Mouse (Mus musculus) megakaryocyte, embryonic 14.5 days (primary cell): ENCODE measurements around the gene Gucy1a1. TPM values are rescaled to one million over a fixed set of nuclear protein-coding genes. Genes with fewer than 3 reads are reported as not detected.

ENCODE experiments used
- H3K27me3 ChIP-seq: replicated peaks from 2 replicates; pipeline ENCODE3; 2012; ENCODE audit warnings: inconsistent platforms
- H3K36me3 ChIP-seq: replicated peaks from 2 replicates; pipeline ENCODE3; 2012; ENCODE audit warnings: low read length, inconsistent platforms, mixed read lengths
- H3K4me1 ChIP-seq: 2 replicates; pipeline ENCODE4 v1.6.1; 2012; ENCODE audit warnings: inconsistent platforms
- H3K4me3 ChIP-seq: replicated peaks from 2 replicates; pipeline ENCODE3; 2012; ENCODE audit warnings: moderate library complexity, mild to moderate bottlenecking, inconsistent platforms
- H3K9me3 ChIP-seq: 2 replicates; pipeline ENCODE4 v1.6.1; 2012; ENCODE audit warnings: inconsistent platforms
- FLI1 ChIP-seq: IDR thresholded peaks from 2 replicates; pipeline ENCODE4 v1.6.1; 2012; ENCODE audit warnings: low read length, inconsistent platforms, mixed read lengths
- GATA1 ChIP-seq: IDR thresholded peaks from 3 replicates; pipeline ENCODE4 v1.6.1; 2012; ENCODE audit warnings: mixed read lengths, low read length, inconsistent platforms, borderline replicate concordance
- polyA plus RNA-seq: library from polyadenylated mRNA; stranded (reverse); fragments of >175 nt; gene quantifications from 2 replicates; pipeline ENCODE4 v1.2.3, GENCODE M21; 2012; ENCODE audit warnings: low replicate concordance; ENCODE audit not compliant: insufficient read depth

Gucy1a1 gene
- polyA plus RNA-seq, 1 experiment, result 7.1 TPM

GRCm38 (mm10) chr3:82048681-82049080, 96.9 kb downstream of the Gucy1a1 start:
- no peak overlapping the region for H3K4me3 ChIP-seq
- TF ChIP-seq FLI1 (no peak), GATA1 (no peak)
- peaks cover 42% of the 10 kb centered on the region for H3K4me1 ChIP-seq
- H3K36me3 ChIP-seq, result peaks cover 67% of the 10 kb centered on the region
- H3K27me3 ChIP-seq, result no peaks in the 10 kb centered on the region
- H3K9me3 ChIP-seq, result no peaks in the 10 kb centered on the region

- no peaks in the 10 kb centered on the region for H3K27me3 ChIP-seq
- H3K4me1 ChIP-seq, result peaks cover 45% of the 10 kb centered on the region
- H3K36me3 ChIP-seq, result peaks cover 70% of the 10 kb centered on the region
- H3K9me3 ChIP-seq, result no peaks in the 10 kb centered on the region
- H3K4me3 ChIP-seq, result no peak overlapping the region
- no peak for TF ChIP-seq GATA1
- TF ChIP-seq FLI1, result no peak
These were observed 97.5 kb downstream of the Gucy1a1 start for GRCm38 (mm10) chr3:82048078-82048477.

- Histone ChIP-seq H3K4me3 (no peak overlapping the region), H3K36me3 (peaks cover 69% of the 10 kb centered on the region), H3K4me1 (peaks cover 43% of the 10 kb centered on the region), H3K9me3 (no peaks in the 10 kb centered on the region), H3K27me3 (no peaks in the 10 kb centered on the region)
- no peak for TF ChIP-seq GATA1
- TF ChIP-seq FLI1, result no peak
These were observed 98.4 kb downstream of the Gucy1a1 start for GRCm38 (mm10) chr3:82047100-82047753.

- H3K4me3 ChIP-seq, result no peak overlapping the region
- no peaks in the 10 kb centered on the region for H3K9me3 ChIP-seq
- peaks cover 74% of the 10 kb centered on the region for H3K36me3 ChIP-seq
- H3K4me1 ChIP-seq, result peaks cover 36% of the 10 kb centered on the region
- TF ChIP-seq GATA1 (no peak), FLI1 (no peak)
- no peaks in the 10 kb centered on the region for H3K27me3 ChIP-seq
These were observed 99.5 kb downstream of the Gucy1a1 start for GRCm38 (mm10) chr3:82046087-82046486.

- Histone ChIP-seq H3K4me1 (peaks cover 32% of the 10 kb centered on the region), H3K27me3 (no peaks in the 10 kb centered on the region), H3K9me3 (no peaks in the 10 kb centered on the region), H3K36me3 (peaks cover 78% of the 10 kb centered on the region), H3K4me3 (no peak overlapping the region)
- TF ChIP-seq GATA1 (no peak), FLI1 (no peak)
These were observed 100.7 kb downstream of the Gucy1a1 start for GRCm38 (mm10) chr3:82044902-82045301.

GRCm38 (mm10) chr3:82043676-82044075, 101.9 kb downstream of the Gucy1a1 start:
- Histone ChIP-seq H3K36me3 (peaks cover 78% of the 10 kb centered on the region), H3K27me3 (no peaks in the 10 kb centered on the region), H3K9me3 (no peaks in the 10 kb centered on the region), H3K4me3 (no peak overlapping the region), H3K4me1 (peaks cover 27% of the 10 kb centered on the region)
- no peak for TF ChIP-seq GATA1

Other genes with a start within 250 kb of the Gucy1a1 start
- 3.7 and 6.6 TPM in 2 replicates for gene Ctso, start 213.2 kb downstream of the Gucy1a1 start, polyA plus RNA-seq
- not detected in 2 replicates for gene Tdo2, start 169.6 kb downstream of the Gucy1a1 start, polyA plus RNA-seq
- gene Asic5, start 163.5 kb downstream of the Gucy1a1 start, polyA plus RNA-seq, result not detected in 2 replicates
- 3.2 TPM in 1 of 2 replicates, not detected in the other for gene Gucy1b1, start 71.1 kb downstream of the Gucy1a1 start, polyA plus RNA-seq
- 0.23 TPM in 1 of 2 replicates, not detected in the other for gene Map9, start 212.3 kb upstream of the Gucy1a1 start, polyA plus RNA-seq